Mouse (Mus musculus) megakaryocyte, adult 5-6 weeks (primary cell): ENCODE results near the gene Cox11. TPM values are rescaled to one million over a fixed set of nuclear protein-coding genes. Genes with fewer than 3 reads are reported as not detected.

Experiments
- total RNA-seq, 2 experiments: library from RNA; stranded (forward) in 1 of 2; stranded (reverse) in 1 of 2; fragments of 153-499, 151-499 nt in 1 of 2; fragments of 221-1000, 200-1000 nt in 1 of 2; gene quantifications; 2 replicates each; pipeline versions ENCODE4 v1.2.3 to v1.2.4; 2015 to 2017

Cox11 gene
- total RNA-seq, 2 experiments from 2014 or later: 6.4 to 18.5 TPM

Other genes starting within 250 kb of the Cox11 start
- 0.22 and 0.73 TPM in 2 replicates for gene Hlf, start 247.3 kb upstream of the Cox11 start, total RNA-seq (2015)
- 0.07 and 0.37 TPM in 2 replicates for gene Hlf, start 247.3 kb upstream of the Cox11 start, total RNA-seq (2017)
- gene Stxbp4, start 89 bp upstream of the Cox11 start, total RNA-seq (2015): 1.7 and 2.6 TPM in 2 replicates
- 0.95 and 1.1 TPM in 2 replicates for gene Stxbp4, start 89 bp upstream of the Cox11 start, total RNA-seq (2017)
- gene Tom1l1, start 50.2 kb downstream of the Cox11 start, total RNA-seq (2015): 0.47 and 1.3 TPM in 2 replicates
- 2.2 and 5.9 TPM in 2 replicates for gene Tom1l1, start 50.2 kb downstream of the Cox11 start, total RNA-seq (2017)